Mouse (Mus musculus): ENCODE data around the gene Zan. TPM values are rescaled to one million over a fixed set of nuclear protein-coding genes. Genes with fewer than 3 reads are reported as not detected.

Gene Zan
- polyA plus RNA-seq, 1 experiment from 2014 or later: 0.09 TPM

- H3K4me2 ChIP-seq: no peak overlapping the region
- H3K9ac ChIP-seq: no peak overlapping the region
- WGBS: 47% methylated on average over 7 of the region's 7 CpGs
- no peak for ATAC-seq (ENCODE audit: low FRiP score)
- no peak overlapping the region for H3K27ac ChIP-seq
- peaks cover 97% of the 10 kb centered on the region for H3K36me3 ChIP-seq (replicated peaks)
- H3K4me1 ChIP-seq: peaks cover 3% of the 10 kb centered on the region; the same call in 1 of the 2 replicates
- no peaks in the 10 kb centered on the region for H3K27me3 ChIP-seq
- no peaks in the 10 kb centered on the region for H3K9me3 ChIP-seq
- no peak overlapping the region for H3K4me3 ChIP-seq (replicated peaks)
Measured at GRCm38 (mm10) chr5:137358382-137358781, 118.5 kb downstream of the Zan start.

GRCm38 (mm10) chr5:137354091-137354490 is 122.8 kb downstream of the Zan start:
- Histone ChIP-seq H3K4me2 (no peak overlapping the region), H3K9me3 (no peaks in the 10 kb centered on the region), H3K36me3 (replicated peaks) (peaks cover 56% of the 10 kb centered on the region), H3K9ac (no peak overlapping the region), H3K27ac (no peak overlapping the region), H3K4me1 (peaks cover 33% of the 10 kb centered on the region), H3K4me3 (replicated peaks) (no peak overlapping the region), H3K27me3 (peaks cover under 1% of the 10 kb centered on the region; the same call in 1 of the 2 replicates)
- ATAC-seq (ENCODE audit: low FRiP score): no peak
- 91% methylated on average over 17 of the region's 17 CpGs for WGBS

GRCm38 (mm10) chr5:137352011-137352975 is 124.6 kb downstream of the Zan start:
- peak overlapping the region; percentile 86; the same call in 1 of the 2 replicates for H3K27ac ChIP-seq
- peaks cover 48% of the 10 kb centered on the region for H3K4me1 ChIP-seq
- H3K9me3 ChIP-seq: no peaks in the 10 kb centered on the region
- ATAC-seq (ENCODE audit: low FRiP score): no peak
- peak overlapping the region; percentile 69 for H3K4me3 ChIP-seq (replicated peaks)
- 24% methylated on average over 16 of the region's 16 CpGs for WGBS
- peaks cover 6% of the 10 kb centered on the region; the same call in 1 of the 2 replicates for H3K27me3 ChIP-seq
- peak overlapping the region; percentile 88 for H3K9ac ChIP-seq
- peaks cover 38% of the 10 kb centered on the region for H3K36me3 ChIP-seq (replicated peaks)
- H3K4me2 ChIP-seq: peak overlapping the region; percentile 73

- H3K4me3 ChIP-seq (replicated peaks): peak overlapping the region; percentile 69
- peaks cover 31% of the 10 kb centered on the region for H3K36me3 ChIP-seq (replicated peaks)
- peak overlapping the region; percentile 73 for H3K4me2 ChIP-seq
- H3K9ac ChIP-seq: peak overlapping the region; percentile 88
- no peaks in the 10 kb centered on the region for H3K9me3 ChIP-seq
- no peak for ATAC-seq (ENCODE audit: low FRiP score)
- H3K27me3 ChIP-seq: peaks cover 6% of the 10 kb centered on the region; the same call in 1 of the 2 replicates
- H3K4me1 ChIP-seq: peaks cover 48% of the 10 kb centered on the region
- 10% methylated on average over 4 of the region's 4 CpGs for WGBS
- peak overlapping the region; percentile 86; the same call in 1 of the 2 replicates for H3K27ac ChIP-seq
Measured at GRCm38 (mm10) chr5:137351394-137351793, 125.5 kb downstream of the Zan start.

- Histone ChIP-seq H3K27me3 (peaks cover 6% of the 10 kb centered on the region; the same call in 1 of the 2 replicates), H3K4me3 (replicated peaks) (peak overlapping the region; percentile 69), H3K36me3 (replicated peaks) (peaks cover 27% of the 10 kb centered on the region), H3K9me3 (no peaks in the 10 kb centered on the region), H3K4me2 (peak overlapping the region; percentile 73), H3K9ac (peak overlapping the region; percentile 88), H3K27ac (peak overlapping the region; percentile 86), H3K4me1 (peaks cover 50% of the 10 kb centered on the region)
- under 1% methylated on average over 8 of the region's 8 CpGs for WGBS
- ATAC-seq (ENCODE audit: low FRiP score): no peak
Measured at GRCm38 (mm10) chr5:137351058-137351380, 125.8 kb downstream of the Zan start.

GRCm38 (mm10) chr5:137350205-137351057 is 126.4 kb downstream of the Zan start:
- H3K36me3 ChIP-seq (replicated peaks): peaks cover 21% of the 10 kb centered on the region
- H3K4me2 ChIP-seq: peak overlapping the region; percentile 73
- WGBS: 1% methylated on average over 55 of the region's 55 CpGs
- peaks cover 55% of the 10 kb centered on the region for H3K4me1 ChIP-seq
- H3K27me3 ChIP-seq: peaks cover 6% of the 10 kb centered on the region; the same call in 1 of the 2 replicates
- H3K9me3 ChIP-seq: no peaks in the 10 kb centered on the region
- H3K4me3 ChIP-seq (replicated peaks): peak overlapping the region; percentile 69
- peak overlapping the region; percentile 86 for H3K27ac ChIP-seq
- peak overlapping the region; percentile 88 for H3K9ac ChIP-seq
- ATAC-seq (ENCODE audit: low FRiP score): peak; percentile 59

GRCm38 (mm10) chr5:137349384-137350204 is 127.3 kb downstream of the Zan start, which contains the start of gene Ephb4:
Gene Ephb4, plus strand, starts transcription at chr5:137350109.
- peaks cover 13% of the 10 kb centered on the region for H3K36me3 ChIP-seq (replicated peaks)
- H3K27ac ChIP-seq: peak within 1 kb of the TSS; percentile 86
- H3K9me3 ChIP-seq: no peaks in the 10 kb centered on the region
- H3K4me2 ChIP-seq: peak within 1 kb of the TSS; percentile 73
- peaks cover 6% of the 10 kb centered on the region; the same call in 1 of the 2 replicates for H3K27me3 ChIP-seq
- ATAC-seq (ENCODE audit: low FRiP score): peak; percentile 94
- under 1% methylated on average over 31 of the region's 32 CpGs for WGBS
- H3K4me3 ChIP-seq (replicated peaks): peak within 1 kb of the TSS; percentile 69
- peak within 1 kb of the TSS; percentile 88 for H3K9ac ChIP-seq
- peaks cover 59% of the 10 kb centered on the region for H3K4me1 ChIP-seq

GRCm38 (mm10) chr5:137348482-137349383 is 128.1 kb downstream of the Zan start:
- peaks cover 6% of the 10 kb centered on the region; the same call in 1 of the 2 replicates for H3K27me3 ChIP-seq
- WGBS: under 1% methylated on average over 33 of the region's 33 CpGs
- ATAC-seq (ENCODE audit: low FRiP score): no peak
- peak overlapping the region; percentile 84 for H3K27ac ChIP-seq
- no peaks in the 10 kb centered on the region for H3K9me3 ChIP-seq
- peak overlapping the region; percentile 88 for H3K9ac ChIP-seq
- H3K36me3 ChIP-seq (replicated peaks): peaks cover 4% of the 10 kb centered on the region
- peak overlapping the region; percentile 73 for H3K4me2 ChIP-seq
- H3K4me1 ChIP-seq: peaks cover 59% of the 10 kb centered on the region
- peak overlapping the region; percentile 69 for H3K4me3 ChIP-seq (replicated peaks)

- Histone ChIP-seq H3K4me1 (peaks cover 55% of the 10 kb centered on the region), H3K27me3 (peaks cover 6% of the 10 kb centered on the region; the same call in 1 of the 2 replicates), H3K36me3 (replicated peaks) (no peaks in the 10 kb centered on the region), H3K9me3 (no peaks in the 10 kb centered on the region), H3K4me2 (peak overlapping the region; percentile 73; the same call in 1 of the 2 replicates), H3K27ac (peak overlapping the region; percentile 84; the same call in 1 of the 2 replicates), H3K4me3 (replicated peaks) (no peak overlapping the region), H3K9ac (no peak overlapping the region)
- 21% methylated on average over 7 of the region's 7 CpGs for WGBS
- no peak for ATAC-seq (ENCODE audit: low FRiP score)
Measured at GRCm38 (mm10) chr5:137347856-137348255, 129.0 kb downstream of the Zan start.

- 89% methylated on average over 4 of the region's 4 CpGs for WGBS
- peaks cover 6% of the 10 kb centered on the region; the same call in 1 of the 2 replicates for H3K27me3 ChIP-seq
- no peak overlapping the region for H3K4me3 ChIP-seq (replicated peaks)
- no peaks in the 10 kb centered on the region for H3K9me3 ChIP-seq
- no peak overlapping the region for H3K9ac ChIP-seq
- H3K27ac ChIP-seq: no peak overlapping the region
- H3K4me2 ChIP-seq: no peak overlapping the region
- no peaks in the 10 kb centered on the region for H3K36me3 ChIP-seq (replicated peaks)
- H3K4me1 ChIP-seq: peaks cover 46% of the 10 kb centered on the region
- ATAC-seq (ENCODE audit: low FRiP score): no peak
Measured at GRCm38 (mm10) chr5:137346983-137347382, 129.9 kb downstream of the Zan start.

All from forebrain, embryonic 12.5 days (tissue).